Mouse (Mus musculus) ES-CJ7 (cell line): ENCODE measurements around the gene Pnrc2.

Experiments
- DNase-seq: peaks from one replicate; pipeline ENCODE4 v3.0.0; 2011; ENCODE audit warnings: low read depth, low spot score

Pnrc2 gene

GRCm38 (mm10) chr4:135873526-135874202 lies at the start of gene Pnrc2:
Gene Pnrc2, minus strand, starts transcription at chr4:135873850.
- peak; percentile 87 for DNase-seq

- no peak for DNase-seq
These were observed 48.5 kb upstream of the Pnrc2 start for GRCm38 (mm10) chr4:135922190-135922589.

- DNase-seq, result no peak
These were observed 47.8 kb upstream of the Pnrc2 start for GRCm38 (mm10) chr4:135921257-135922120.

GRCm38 (mm10) chr4:135920304-135921241 lies 46.9 kb upstream of the Pnrc2 start, which contains the start of gene Fuca1:
Gene Fuca1, plus strand, starts transcription at chr4:135920735.
- DNase-seq, result peak; percentile 97

- DNase-seq, result no peak
These were observed 45.6 kb upstream of the Pnrc2 start for GRCm38 (mm10) chr4:135919280-135919639.

GRCm38 (mm10) chr4:135918635-135919279 lies 45.1 kb upstream of the Pnrc2 start:
- no peak for DNase-seq

- no peak for DNase-seq
These were observed 39.8 kb upstream of the Pnrc2 start for GRCm38 (mm10) chr4:135913433-135913832.

- DNase-seq, result no peak
These were observed 39.2 kb upstream of the Pnrc2 start for GRCm38 (mm10) chr4:135912835-135913234.

GRCm38 (mm10) chr4:135912164-135912563 lies 38.5 kb upstream of the Pnrc2 start:
- no peak for DNase-seq

GRCm38 (mm10) chr4:135911531-135911930 lies 37.9 kb upstream of the Pnrc2 start:
- DNase-seq, result no peak

- no peak for DNase-seq
These were observed 35.8 kb upstream of the Pnrc2 start for GRCm38 (mm10) chr4:135909326-135910066.

- no peak for DNase-seq
These were observed 33.0 kb upstream of the Pnrc2 start for GRCm38 (mm10) chr4:135906633-135907032.

- no peak for DNase-seq
These were observed 31.2 kb upstream of the Pnrc2 start for GRCm38 (mm10) chr4:135904810-135905209.

GRCm38 (mm10) chr4:135902606-135903242 lies 29.1 kb upstream of the Pnrc2 start:
- no peak for DNase-seq

GRCm38 (mm10) chr4:135900008-135900407 lies 26.4 kb upstream of the Pnrc2 start:
- no peak for DNase-seq

GRCm38 (mm10) chr4:135899050-135899448 lies 25.4 kb upstream of the Pnrc2 start:
- DNase-seq, result no peak

- peak; percentile 70 for DNase-seq
These were observed 24.9 kb upstream of the Pnrc2 start for GRCm38 (mm10) chr4:135898380-135899049.

- DNase-seq, result no peak
These were observed 22.5 kb upstream of the Pnrc2 start for GRCm38 (mm10) chr4:135896157-135896556.

- no peak for DNase-seq
These were observed 21.5 kb upstream of the Pnrc2 start, which contains the start of gene Cnr2 for GRCm38 (mm10) chr4:135895071-135895571. Gene Cnr2, plus strand, starts transcription at chr4:135895394.
